Mouse (Mus musculus) spleen, adult 12 weeks (tissue): Measurements from ENCODE around the gene Ctf2.
"Not testable (repeated sequence)": the region's sequence is repeated elsewhere in the genome, so short reads cannot be mapped to it uniquely, and the experiment has no call there.

ENCODE experiments used
- DNase-seq: peaks from one replicate; pipeline ENCODE4 v3.0.0; 2022; ENCODE audit warnings: low spot score

Ctf2 gene

DNA sequence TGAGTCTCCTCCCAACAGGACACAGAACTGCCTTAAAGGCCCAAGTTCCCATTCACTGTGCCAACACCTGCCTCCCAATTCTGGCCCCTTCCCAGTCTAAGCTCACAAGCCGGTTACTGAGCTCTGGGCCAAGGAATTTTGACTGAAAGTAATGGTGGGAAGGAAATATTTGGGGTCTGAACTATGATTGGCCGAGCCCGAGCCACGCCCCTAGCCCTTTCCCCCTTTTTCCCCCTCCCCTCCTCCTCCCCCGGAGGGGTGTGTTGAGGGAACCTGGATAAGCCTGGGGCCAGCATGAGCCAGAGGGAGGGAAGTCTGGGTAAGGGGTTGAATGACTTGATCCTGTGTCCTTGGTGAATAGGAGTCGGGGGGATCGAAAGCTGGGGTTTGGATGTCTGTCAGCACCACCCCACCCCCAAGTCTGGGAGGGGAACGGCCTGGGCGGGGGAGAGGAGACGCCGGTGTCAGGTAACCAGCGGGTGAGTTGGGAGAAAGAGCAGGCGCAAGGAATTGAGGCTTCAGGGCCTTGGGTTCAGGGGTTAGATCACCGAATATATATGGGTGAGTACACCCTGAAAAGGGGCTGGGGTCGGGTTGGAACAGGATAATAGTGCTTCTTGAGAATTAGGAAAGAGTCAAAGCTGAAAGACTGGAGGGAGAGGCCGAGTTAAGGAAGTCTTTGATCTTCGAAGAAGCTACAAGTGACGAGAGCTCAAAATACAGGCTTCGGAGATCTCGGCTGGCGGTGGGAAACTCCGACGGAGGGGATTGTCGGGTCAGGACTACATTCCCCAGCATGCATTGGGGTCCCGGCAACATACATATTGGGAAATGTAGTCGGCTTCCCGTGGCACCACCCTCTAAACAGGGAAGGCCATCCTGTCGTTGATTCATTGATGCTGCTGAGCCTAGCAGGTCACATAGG is 19.2 kb downstream of the Ctf2 start, which contains the start of gene Ctf1:
Gene Ctf1 (plus strand): TSS at position 276 of the 925 bp plus-strand sequence.
- DNase-seq: no peak

GRCm38 (mm10) chr7:127711456-127711855 is 20.5 kb downstream of the Ctf2 start:
- no peak for DNase-seq

DNA sequence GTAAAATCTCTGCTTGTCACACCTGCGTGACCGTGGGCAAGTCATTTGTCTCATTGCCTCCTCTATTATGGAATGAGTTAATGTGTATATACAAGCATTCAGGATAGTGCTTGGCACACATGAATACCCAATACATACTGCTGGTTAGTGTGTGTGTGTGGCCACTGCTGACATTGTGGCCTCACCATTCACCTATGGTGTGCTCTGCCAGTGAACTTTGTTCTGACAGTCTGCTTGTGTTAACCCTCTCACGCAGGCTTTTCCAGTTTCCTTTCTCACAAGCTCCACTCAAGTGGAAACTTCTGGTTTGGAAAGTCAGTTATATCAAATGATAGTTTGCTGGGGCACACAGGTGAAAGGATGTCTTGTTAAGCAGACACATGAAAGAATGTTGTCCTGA is 20.9 kb downstream of the Ctf2 start:
- no peak for DNase-seq

DNA sequence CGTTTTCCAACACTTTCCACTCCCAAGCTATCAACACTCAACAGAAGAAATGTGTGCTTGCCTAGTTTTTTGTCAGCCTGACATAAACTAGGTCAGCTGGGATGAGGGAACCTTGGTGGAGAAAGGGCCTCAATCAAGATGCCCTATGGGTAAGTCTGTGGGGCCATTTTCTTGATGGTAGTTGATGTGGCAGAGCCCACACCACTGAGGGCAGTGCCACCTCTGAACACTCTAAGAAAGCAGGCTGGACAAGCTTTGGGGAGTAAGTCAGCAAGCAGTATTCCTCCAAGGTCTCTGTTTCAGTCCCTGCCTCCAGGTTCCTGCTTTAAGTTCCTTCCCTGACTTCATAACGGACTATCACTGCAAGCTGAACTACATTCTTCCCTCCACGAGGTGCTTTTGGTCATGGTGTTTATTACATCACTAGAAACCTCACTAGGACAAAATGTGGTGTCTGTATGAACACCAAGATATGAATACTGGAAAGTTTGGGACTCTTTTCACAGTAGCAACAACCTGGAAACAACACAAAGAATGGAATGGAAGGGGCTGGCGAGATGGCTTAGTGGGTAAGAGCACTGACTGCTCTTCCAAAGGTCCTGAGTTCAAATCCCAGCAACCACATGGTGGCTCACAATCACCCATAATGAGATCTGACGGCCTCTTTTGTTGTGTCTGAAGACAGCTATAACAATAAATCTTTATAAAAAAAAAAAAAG is 22.5 kb downstream of the Ctf2 start:
- no peak for DNase-seq

DNA sequence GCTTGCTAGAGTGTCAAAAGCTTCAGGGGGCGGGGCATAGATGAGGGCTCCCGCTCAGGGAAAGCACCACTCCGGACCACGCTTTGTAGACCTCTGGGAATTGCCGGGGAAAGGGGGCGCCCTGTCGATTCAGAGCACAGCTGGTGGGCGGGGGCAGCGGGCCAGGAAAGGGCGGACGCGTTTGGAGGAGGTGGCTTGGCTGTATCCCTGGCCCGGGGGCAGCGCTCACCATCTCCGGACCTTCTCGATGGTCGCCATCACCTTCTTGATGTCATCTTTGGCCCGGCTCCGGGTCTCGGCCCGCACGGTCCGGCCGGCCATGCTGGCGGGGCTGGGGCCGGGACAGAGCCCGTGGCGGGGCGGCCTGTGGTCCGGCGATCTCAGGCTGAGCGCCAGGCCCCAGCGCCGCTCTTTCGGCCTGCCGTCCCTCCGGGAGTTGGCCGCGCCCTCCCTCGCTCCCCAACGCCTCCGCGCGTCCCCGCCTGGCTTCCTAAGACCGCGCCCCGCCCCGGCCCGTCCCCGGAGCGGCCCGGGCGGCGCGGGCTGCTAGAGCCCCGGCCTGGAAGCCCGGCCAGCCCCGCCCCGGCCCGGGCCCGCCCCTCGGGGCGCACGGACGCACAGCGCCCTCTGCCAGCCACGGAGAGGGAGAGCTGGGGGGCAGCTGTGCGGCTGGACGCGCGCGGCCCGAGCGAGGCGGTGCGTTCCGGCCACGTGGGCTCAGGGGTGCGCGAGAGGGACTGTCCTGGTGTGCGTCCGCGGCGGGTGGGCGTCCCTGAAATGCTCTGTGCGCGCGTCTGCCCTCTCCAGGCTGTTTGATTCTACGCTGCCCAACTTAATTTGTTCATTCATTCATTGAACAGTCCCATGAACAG is 23.5 kb downstream of the Ctf2 start, which contains the start of gene Bcl7c:
Gene Bcl7c (minus strand): TSS at position 727 of the 872 bp plus-strand sequence.
- peak; percentile 83 for DNase-seq

GRCm38 (mm10) chr7:127707957-127708206 is 24.1 kb downstream of the Ctf2 start:
- no peak for DNase-seq

DNA sequence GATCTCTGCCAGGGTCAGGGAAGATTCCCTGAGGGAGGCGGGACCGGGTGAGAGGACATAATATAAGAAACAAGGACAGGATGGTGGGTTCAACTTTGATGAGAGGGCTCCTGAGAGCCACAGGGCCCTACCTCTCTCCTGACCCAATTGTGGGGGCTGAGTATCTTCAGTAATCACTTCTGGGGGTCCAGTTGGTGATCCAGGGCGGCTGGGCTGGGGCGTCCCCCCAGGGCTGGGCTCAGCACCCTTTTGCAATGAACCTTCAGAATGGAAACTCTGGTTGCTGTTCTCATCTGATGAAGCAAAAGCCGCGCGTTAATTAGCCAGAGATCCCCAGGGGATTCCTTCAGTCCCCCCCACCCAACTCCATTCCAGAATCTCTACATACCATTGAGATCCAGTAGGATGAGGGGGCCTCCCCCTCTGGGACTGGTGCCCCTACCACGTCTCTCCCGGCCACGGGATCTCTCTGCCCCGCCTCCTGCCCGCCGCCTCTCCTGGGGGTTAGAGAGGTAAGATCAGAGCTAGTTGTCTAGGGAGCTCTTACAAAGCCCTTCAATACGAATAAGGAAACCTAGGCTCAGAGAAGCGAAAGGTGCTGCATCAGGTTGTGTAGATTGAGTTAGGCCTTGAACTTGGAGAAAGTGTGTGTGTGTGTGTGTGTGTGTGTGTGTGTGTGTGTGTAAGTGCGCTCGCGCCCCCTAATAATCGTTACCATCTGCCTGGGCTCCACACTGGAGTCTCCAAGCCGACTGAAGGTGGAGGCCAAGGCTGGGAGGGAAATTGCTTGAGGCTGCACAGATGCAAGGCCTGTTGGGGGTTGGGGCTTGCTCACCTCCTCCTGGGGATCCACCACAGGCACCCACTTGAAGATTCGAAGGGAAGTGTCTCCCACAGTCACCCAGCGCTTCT is 24.7 kb downstream of the Ctf2 start:
- DNase-seq: no peak

DNA sequence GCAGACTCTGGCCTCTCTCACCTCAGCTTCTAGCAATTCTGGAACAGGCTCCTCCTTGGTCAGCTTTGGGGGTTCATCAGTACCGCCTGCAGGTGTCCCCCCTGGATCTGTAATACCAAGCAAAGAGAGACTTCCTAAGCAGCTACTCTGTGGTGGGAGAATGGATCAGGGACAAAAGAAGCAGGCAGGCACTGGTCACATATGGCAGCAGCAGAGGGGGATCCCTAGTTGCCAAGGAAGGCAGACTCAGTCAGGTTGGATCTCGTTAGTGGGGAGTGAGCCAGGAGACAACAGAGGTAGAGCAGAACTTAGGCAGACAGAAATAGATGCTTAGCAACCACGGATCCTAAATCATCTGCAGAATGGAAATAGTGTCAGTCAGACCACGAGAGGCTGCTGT is 26.3 kb downstream of the Ctf2 start:
- DNase-seq: no peak

- DNase-seq: no peak
These were observed 27.4 kb downstream of the Ctf2 start for GRCm38 (mm10) chr7:127704598-127704997.

DNA sequence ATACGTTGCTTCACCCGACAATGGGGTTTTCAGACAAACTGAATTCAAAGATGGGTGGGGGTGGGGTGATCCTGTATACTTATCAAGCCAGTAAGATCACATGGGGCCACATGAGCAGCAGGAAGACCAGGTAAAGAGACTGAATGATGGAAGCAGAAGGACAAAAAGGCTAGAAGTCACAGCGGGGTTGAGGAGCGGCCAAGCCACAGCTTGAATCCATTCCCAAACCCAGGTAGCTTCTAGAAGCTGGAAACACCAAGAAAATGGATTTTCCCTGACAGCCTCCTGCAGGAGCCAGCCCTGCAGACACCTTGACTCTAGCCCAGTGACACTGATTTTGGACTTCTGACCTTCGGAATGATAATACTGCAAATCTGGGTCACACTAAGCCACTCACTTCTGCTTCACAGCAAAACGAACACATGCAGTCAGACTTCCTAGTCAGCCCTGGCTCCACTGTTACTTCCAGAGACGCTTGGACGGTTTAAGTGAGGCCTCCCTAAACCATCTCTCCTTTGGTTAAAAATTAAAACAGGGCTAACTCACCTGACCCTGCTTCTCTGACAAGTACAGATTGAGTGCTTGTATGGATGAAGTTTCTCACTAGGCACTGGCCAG is 28.3 kb downstream of the Ctf2 start:
- DNase-seq: no peak

- no peak for DNase-seq
These were observed 31.1 kb downstream of the Ctf2 start for GRCm38 (mm10) chr7:127700712-127701331.

GRCm38 (mm10) chr7:127698986-127699385 is 33.0 kb downstream of the Ctf2 start:
- no peak for DNase-seq

- not testable (repeated sequence) for DNase-seq
These were observed 38.2 kb downstream of the Ctf2 start for GRCm38 (mm10) chr7:127693730-127694129.

- no peak for DNase-seq
These were observed 38.7 kb downstream of the Ctf2 start for GRCm38 (mm10) chr7:127693290-127693689.

- no peak for DNase-seq
These were observed 40.6 kb downstream of the Ctf2 start for GRCm38 (mm10) chr7:127691221-127691989.

DNA sequence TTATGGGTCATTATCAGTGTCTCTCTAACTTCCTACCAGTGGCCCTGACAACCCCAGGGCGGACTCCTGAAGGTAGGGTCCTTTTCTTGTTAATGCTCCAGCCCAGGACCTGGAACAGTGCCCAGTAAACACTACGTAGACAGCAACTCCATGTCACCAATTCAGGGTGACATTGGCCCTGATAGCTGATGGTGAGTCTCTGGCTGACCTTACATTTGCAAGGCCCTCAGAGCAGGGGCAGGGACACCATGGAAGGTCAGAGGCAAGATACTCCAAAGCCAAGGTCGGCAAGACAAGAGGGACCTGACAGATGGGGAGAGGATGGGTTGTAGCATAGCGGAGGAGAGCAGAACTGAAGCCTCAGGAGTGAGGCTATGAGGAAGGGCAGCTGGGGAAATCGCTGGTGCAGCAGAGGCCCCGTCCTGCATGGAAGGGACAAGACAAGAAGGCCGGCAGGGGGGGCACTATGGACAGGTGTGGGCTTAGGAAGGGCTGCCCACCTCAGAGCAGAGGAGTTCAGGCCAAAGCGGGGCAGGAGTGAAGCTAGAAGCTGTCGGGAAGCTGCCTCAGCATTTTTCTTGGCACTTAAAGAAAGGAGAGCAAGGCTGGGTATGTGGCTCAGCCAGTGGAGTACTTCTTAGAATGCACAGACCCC is 42.2 kb downstream of the Ctf2 start:
- DNase-seq: no peak

DNA sequence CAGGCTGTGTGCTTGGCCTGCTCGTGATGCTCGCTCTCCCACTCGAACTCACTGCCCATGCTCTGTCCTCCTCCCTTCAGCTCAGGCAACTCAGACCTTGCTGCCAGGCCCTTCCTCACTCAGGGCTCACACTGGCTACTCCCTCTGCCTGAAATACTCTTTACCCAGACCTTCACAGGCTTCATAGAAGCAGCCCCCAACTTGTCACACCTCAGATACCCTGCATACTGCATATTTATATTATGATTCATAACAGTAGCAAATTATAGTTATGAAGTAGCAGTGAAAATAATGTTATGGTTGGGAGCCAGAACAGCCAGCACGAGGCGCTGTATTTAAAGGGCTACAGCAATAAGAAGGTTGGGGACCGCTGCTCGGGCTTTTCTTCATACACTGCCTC is 43.0 kb downstream of the Ctf2 start:
- DNase-seq: no peak

- no peak for DNase-seq
These were observed 45.1 kb downstream of the Ctf2 start for GRCm38 (mm10) chr7:127686740-127687449.
